Mouse (Mus musculus) heart, adult 2 months (tissue): ENCODE results near the gene Ktn1. TPM values are rescaled to one million over a fixed set of nuclear protein-coding genes. Genes with fewer than 3 reads are reported as not detected.

Source experiments
- DNase-seq, 2 experiments: peaks; one replicate each; pipeline ENCODE4 v3.0.0; 2021
- H3K27ac ChIP-seq: fragments of 200-600 bp; 2 replicates; pipeline ENCODE4 v1.8.1; 2022
- H3K27me3 ChIP-seq: fragments of 200-500 bp; 2 replicates; pipeline ENCODE4 v1.6.1; 2012; ENCODE audit warnings: mild to moderate bottlenecking, low read length, inconsistent platforms, mixed read lengths; ENCODE audit not compliant: control insufficient read depth, insufficient read depth
- H3K36me3 ChIP-seq: fragments of 200-500 bp; 2 replicates; pipeline ENCODE4 v1.6.1; 2012; ENCODE audit warnings: low read length, inconsistent platforms; ENCODE audit not compliant: control insufficient read depth, insufficient read depth
- H3K4me1 ChIP-seq: fragments of 200-500 bp; 2 replicates; pipeline ENCODE4 v1.6.1; 2011; ENCODE audit warnings: low read length; ENCODE audit not compliant: control insufficient read depth, insufficient read depth
- H3K4me3 ChIP-seq: fragments of 200-600 bp; 2 replicates; pipeline ENCODE4 v1.8.1; 2022
- H3K79me2 ChIP-seq: fragments of 200-500 bp; replicated peaks from 2 replicates; pipeline ENCODE4 v1.6.1; 2012; ENCODE audit warnings: mild to moderate bottlenecking, inconsistent platforms, low read length, moderate library complexity, mixed read lengths; ENCODE audit not compliant: control insufficient read depth, insufficient read depth
- H3K9ac ChIP-seq: fragments of 200-500 bp; 2 replicates; pipeline ENCODE4 v1.6.1; 2012; ENCODE audit warnings: low read depth, mild to moderate bottlenecking, control low read depth, inconsistent platforms, low read length, mixed read lengths
- CTCF ChIP-seq: fragments of 200-600 bp; IDR thresholded peaks from 2 replicates; pipeline ENCODE4 v1.8.1; 2022; ENCODE audit warnings: antibody characterized with exemption, mild to moderate bottlenecking, moderate library complexity
- EP300 ChIP-seq: fragments of 200-500 bp; IDR thresholded peaks from 2 replicates; pipeline ENCODE4 v1.6.1; 2011; ENCODE audit warnings: low read depth, low read length, control low read depth; ENCODE audit not compliant: insufficient read depth
- POLR2A ChIP-seq: fragments of 200-500 bp; IDR thresholded peaks from 2 replicates; pipeline ENCODE4 v1.6.1; 2011; ENCODE audit warnings: mild to moderate bottlenecking, low read depth, low read length, control low read depth; ENCODE audit not compliant: insufficient read depth
- WGBS: fragments of 180-500 bp; shearing (Covaris S2); methylation state at CpG from one replicate; pipeline ENCODE4 v1.1.7; 2018; 5-methylcytosine and 5-hydroxymethylcytosine counted together
- intact Hi-C: fragments of 180-260 bp; cut with DNase I; formaldehyde crosslinking; loops from one replicate; pipeline ENCODE4 v1.15.1; 2025
- polyA plus RNA-seq: library from polyadenylated mRNA; depleted of rRNA; stranded (reverse); fragments of >200 nt; gene quantifications from 2 replicates; pipeline ENCODE4 v1.2.3, GENCODE M21; 2012
- total RNA-seq, 2 experiments: library from RNA; stranded (reverse); gene quantifications; 2 replicates each; pipeline ENCODE4 v1.2.3; 2021

The Ktn1 gene
- total and polyA plus RNA-seq, 3 experiments = 15.9 to 220 (median 195) TPM

- Histone ChIP-seq H3K4me3 (no peak overlapping the region), H3K27ac (no peak overlapping the region), H3K36me3 (peaks cover 18% of the 10 kb centered on the region), H3K4me1 (no peaks in the 10 kb centered on the region; the same call in 1 of the 2 replicates), H3K27me3 (no peaks in the 10 kb centered on the region), H3K79me2 (peaks cover 3% of the 10 kb centered on the region; the same call in 1 of the 2 replicates), H3K9ac (no peak overlapping the region)
- TF ChIP-seq POLR2A (no peak), EP300 (no peak), CTCF (no peak)
- DNase-seq = no peak
- intact Hi-C loops = no loop called here
Observed at GRCm38 (mm10) chr14:47668096-47668495, 19.8 kb downstream of the Ktn1 start.

- intact Hi-C loops = no loop called here
- WGBS = 95% methylated on average over 10 of the region's 10 CpGs
Observed at GRCm38 (mm10) chr14:47682886-47683285, 34.6 kb downstream of the Ktn1 start.

GRCm38 (mm10) chr14:47684579-47684978 lies 36.3 kb downstream of the Ktn1 start:
- Histone ChIP-seq H3K27me3 (no peaks in the 10 kb centered on the region), H3K27ac (no peak overlapping the region), H3K79me2 (no peaks in the 10 kb centered on the region), H3K9ac (no peak overlapping the region), H3K4me3 (no peak overlapping the region), H3K36me3 (no peaks in the 10 kb centered on the region), H3K4me1 (no peaks in the 10 kb centered on the region)
- DNase-seq = no peak
- TF ChIP-seq EP300 = no peak
- TF ChIP-seq CTCF = no peak
- TF ChIP-seq POLR2A = no peak
- intact Hi-C loops = no loop called here
- WGBS = 89% methylated on average over 5 of the region's 5 CpGs

More at GRCm38 (mm10) chr14:47682886-47683285, 34.6 kb downstream of the Ktn1 start:
- no peak overlapping the region for H3K27ac ChIP-seq
- H3K4me3 ChIP-seq = no peak overlapping the region
- no peak for TF ChIP-seq EP300
- no peak for TF ChIP-seq POLR2A
- no peak for TF ChIP-seq CTCF
- no peaks in the 10 kb centered on the region for H3K4me1 ChIP-seq
- DNase-seq = no peak
- no peaks in the 10 kb centered on the region for H3K79me2 ChIP-seq
- no peak overlapping the region for H3K9ac ChIP-seq
- no peaks in the 10 kb centered on the region for H3K27me3 ChIP-seq
- H3K36me3 ChIP-seq = no peaks in the 10 kb centered on the region

GRCm38 (mm10) chr14:47699126-47699525 lies 50.9 kb downstream of the Ktn1 start:
- no peaks in the 10 kb centered on the region for H3K27me3 ChIP-seq
- no peaks in the 10 kb centered on the region for H3K36me3 ChIP-seq
- intact Hi-C loops = no loop called here
- H3K4me1 ChIP-seq = no peaks in the 10 kb centered on the region
- H3K79me2 ChIP-seq = no peaks in the 10 kb centered on the region
- no peak overlapping the region for H3K27ac ChIP-seq
- TF ChIP-seq CTCF (no peak), EP300 (no peak), POLR2A (no peak)
- H3K9ac ChIP-seq = no peak overlapping the region
- no peak overlapping the region for H3K4me3 ChIP-seq
- 90% methylated on average over 5 of the region's 5 CpGs for WGBS
- no peak for DNase-seq

- Histone ChIP-seq H3K4me3 (no peak overlapping the region), H3K4me1 (peaks cover 1% of the 10 kb centered on the region; the same call in 1 of the 2 replicates), H3K36me3 (peaks cover 9% of the 10 kb centered on the region), H3K27ac (no peak overlapping the region), H3K27me3 (no peaks in the 10 kb centered on the region), H3K9ac (no peak overlapping the region), H3K79me2 (no peaks in the 10 kb centered on the region)
- DNase-seq = no peak
- TF ChIP-seq EP300 (no peak), POLR2A (no peak), CTCF (no peak)
- intact Hi-C loops = no loop called here
- WGBS = 60% methylated on average over 3 of the region's 3 CpGs
Observed at GRCm38 (mm10) chr14:47709546-47709945, 61.3 kb downstream of the Ktn1 start.

GRCm38 (mm10) chr14:47715771-47716170 lies 67.5 kb downstream of the Ktn1 start:
- Histone ChIP-seq H3K79me2 (no peaks in the 10 kb centered on the region), H3K27me3 (no peaks in the 10 kb centered on the region), H3K9ac (no peak overlapping the region), H3K36me3 (0 out of 2 replicates have a peak, but pooled peaks cover 2% of the 10 kb centered on the region), H3K27ac (no peak overlapping the region), H3K4me1 (no peaks in the 10 kb centered on the region), H3K4me3 (no peak overlapping the region)
- no peak for DNase-seq
- 91% methylated on average over 3 of the region's 3 CpGs for WGBS
- TF ChIP-seq EP300 (no peak), CTCF (no peak), POLR2A (no peak)
- intact Hi-C loops = no loop called here
